Mouse (Mus musculus): ENCODE data around the gene Pacsin1. TPM values are rescaled to one million over a fixed set of nuclear protein-coding genes. Genes with fewer than 3 reads are reported as not detected.

Gene Pacsin1
- polyA plus RNA-seq (2015; fragmentation: Nextera tagmentation; extraction: Ambion mirVana), result 0.54 and 0.82 TPM in 2 replicates

GRCm38 (mm10) chr17:27655089-27656010 is at the start of gene Pacsin1:
TSS of gene Pacsin1 (plus strand) at chr17:27655509.
- ATAC-seq (replicated peaks; ENCODE audit: insufficient number of reproducible peaks, insufficient read depth, low FRiP score, low read depth), result 0 out of 2 replicates have a peak, but pooled peaks have one; percentile 25
- Histone ChIP-seq H3K4me1 (replicated peaks) (peaks cover 16% of the 10 kb centered on the region), H3K9me3 (replicated peaks) (no peaks in the 10 kb centered on the region), H3K4me2 (peak within 1 kb of the TSS; percentile 92), H3K27me3 (peaks cover 42% of the 10 kb centered on the region), H3K9ac (peak within 1 kb of the TSS; percentile 47), H3K36me3 (no peaks in the 10 kb centered on the region), H3K27ac (no peak within 1 kb of the TSS), H3K4me3 (peak within 1 kb of the TSS; percentile 53)
- 3% methylated on average over 62 of the region's 65 CpGs for WGBS

GRCm38 (mm10) chr17:27609576-27609975 is 45.7 kb upstream of the Pacsin1 start:
- Histone ChIP-seq H3K4me1 (replicated peaks) (peaks cover 67% of the 10 kb centered on the region), H3K9ac (no peak overlapping the region), H3K27me3 (no peaks in the 10 kb centered on the region), H3K4me3 (no peak overlapping the region), H3K27ac (no peak overlapping the region), H3K9me3 (replicated peaks) (no peaks in the 10 kb centered on the region), H3K36me3 (no peaks in the 10 kb centered on the region), H3K4me2 (no peak overlapping the region)
- ATAC-seq (replicated peaks; ENCODE audit: insufficient number of reproducible peaks, insufficient read depth, low FRiP score, low read depth), result no peak
- WGBS, result 86% methylated on average over 7 of the region's 7 CpGs

- Histone ChIP-seq H3K9me3 (replicated peaks) (no peaks in the 10 kb centered on the region), H3K4me1 (replicated peaks) (peaks cover 66% of the 10 kb centered on the region), H3K9ac (0 out of 2 replicates have a peak overlapping the region, but pooled peaks have one; percentile 11), H3K27me3 (no peaks in the 10 kb centered on the region), H3K27ac (peak overlapping the region; percentile 41), H3K36me3 (no peaks in the 10 kb centered on the region), H3K4me3 (no peak overlapping the region), H3K4me2 (no peak overlapping the region)
- no peak for ATAC-seq (replicated peaks; ENCODE audit: insufficient number of reproducible peaks, insufficient read depth, low FRiP score, low read depth)
- WGBS, result 50% methylated on average over 10 of the region's 10 CpGs
Measured at GRCm38 (mm10) chr17:27610679-27611518, 44.4 kb upstream of the Pacsin1 start.

- H3K27ac ChIP-seq, result peak overlapping the region; percentile 41
- WGBS, result 47% methylated on average over 3 of the region's 3 CpGs
Measured at GRCm38 (mm10) chr17:27611519-27611884, 43.8 kb upstream of the Pacsin1 start.

GRCm38 (mm10) chr17:27611994-27612393 is 43.3 kb upstream of the Pacsin1 start:
- Histone ChIP-seq H3K9me3 (replicated peaks) (no peaks in the 10 kb centered on the region), H3K4me2 (no peak overlapping the region), H3K27me3 (no peaks in the 10 kb centered on the region), H3K27ac (no peak overlapping the region), H3K4me1 (replicated peaks) (peaks cover 63% of the 10 kb centered on the region), H3K36me3 (0 out of 2 replicates have a peak, but pooled peaks cover 2% of the 10 kb centered on the region), H3K4me3 (no peak overlapping the region), H3K9ac (no peak overlapping the region)
- ATAC-seq (replicated peaks; ENCODE audit: insufficient number of reproducible peaks, insufficient read depth, low FRiP score, low read depth), result no peak
- WGBS, result 69% methylated on average over 5 of the region's 5 CpGs

More at GRCm38 (mm10) chr17:27611519-27611884, 43.8 kb upstream of the Pacsin1 start:
- H3K4me1 ChIP-seq (replicated peaks), result peaks cover 61% of the 10 kb centered on the region
- 0 out of 2 replicates have a peak overlapping the region, but pooled peaks have one; percentile 11 for H3K9ac ChIP-seq
- ATAC-seq (replicated peaks; ENCODE audit: insufficient number of reproducible peaks, insufficient read depth, low FRiP score, low read depth), result no peak
- H3K27me3 ChIP-seq, result no peaks in the 10 kb centered on the region
- no peak overlapping the region for H3K4me3 ChIP-seq
- H3K4me2 ChIP-seq, result no peak overlapping the region
- H3K36me3 ChIP-seq, result no peaks in the 10 kb centered on the region
- H3K9me3 ChIP-seq (replicated peaks), result no peaks in the 10 kb centered on the region

GRCm38 (mm10) chr17:27613016-27613415 is 42.3 kb upstream of the Pacsin1 start:
- Histone ChIP-seq H3K4me3 (no peak overlapping the region), H3K9me3 (replicated peaks) (no peaks in the 10 kb centered on the region), H3K27me3 (no peaks in the 10 kb centered on the region), H3K4me2 (no peak overlapping the region), H3K9ac (no peak overlapping the region; the same call in 1 of the 2 replicates), H3K4me1 (replicated peaks) (peaks cover 64% of the 10 kb centered on the region), H3K36me3 (0 out of 2 replicates have a peak, but pooled peaks cover 4% of the 10 kb centered on the region), H3K27ac (no peak overlapping the region)
- WGBS, result 79% methylated on average over 4 of the region's 4 CpGs
- no peak for ATAC-seq (replicated peaks; ENCODE audit: insufficient number of reproducible peaks, insufficient read depth, low FRiP score, low read depth)

- peak overlapping the region; percentile 1; the same call in 1 of the 2 replicates for H3K4me2 ChIP-seq
- H3K27ac ChIP-seq, result peak overlapping the region; percentile 50
- H3K4me3 ChIP-seq, result no peak overlapping the region
- H3K9me3 ChIP-seq (replicated peaks), result no peaks in the 10 kb centered on the region
- 0 out of 2 replicates have a peak, but pooled peaks cover 4% of the 10 kb centered on the region for H3K36me3 ChIP-seq
- H3K4me1 ChIP-seq (replicated peaks), result peaks cover 72% of the 10 kb centered on the region
- H3K9ac ChIP-seq, result no peak overlapping the region
- no peaks in the 10 kb centered on the region for H3K27me3 ChIP-seq
- ATAC-seq (replicated peaks; ENCODE audit: insufficient number of reproducible peaks, insufficient read depth, low FRiP score, low read depth), result no peak
- 45% methylated on average over 7 of the region's 7 CpGs for WGBS
Measured at GRCm38 (mm10) chr17:27615388-27615787, 39.9 kb upstream of the Pacsin1 start.

- Histone ChIP-seq H3K4me1 (replicated peaks) (peaks cover 45% of the 10 kb centered on the region), H3K36me3 (0 out of 2 replicates have a peak, but pooled peaks cover 4% of the 10 kb centered on the region), H3K27ac (peak overlapping the region; percentile 95), H3K4me3 (peak overlapping the region; percentile 96), H3K9me3 (replicated peaks) (no peaks in the 10 kb centered on the region), H3K9ac (peak overlapping the region; percentile 98), H3K27me3 (no peaks in the 10 kb centered on the region), H3K4me2 (peak overlapping the region; percentile 72)
- WGBS, result 37% methylated on average over 8 of the region's 8 CpGs
- ATAC-seq (replicated peaks; ENCODE audit: insufficient number of reproducible peaks, insufficient read depth, low FRiP score, low read depth), result no peak
Measured at GRCm38 (mm10) chr17:27621161-27621560, 34.1 kb upstream of the Pacsin1 start.

- H3K27ac ChIP-seq, result peak overlapping the region; percentile 95
- peaks cover 45% of the 10 kb centered on the region for H3K4me1 ChIP-seq (replicated peaks)
- peak overlapping the region; percentile 72 for H3K4me2 ChIP-seq
- no peaks in the 10 kb centered on the region for H3K27me3 ChIP-seq
- 2% methylated on average over 23 of the region's 23 CpGs for WGBS
- H3K9ac ChIP-seq, result peak overlapping the region; percentile 98
- H3K4me3 ChIP-seq, result peak overlapping the region; percentile 96
- H3K9me3 ChIP-seq (replicated peaks), result no peaks in the 10 kb centered on the region
- no peak for ATAC-seq (replicated peaks; ENCODE audit: insufficient number of reproducible peaks, insufficient read depth, low FRiP score, low read depth)
- H3K36me3 ChIP-seq, result 0 out of 2 replicates have a peak, but pooled peaks cover 2% of the 10 kb centered on the region
Measured at GRCm38 (mm10) chr17:27621705-27622531, 33.4 kb upstream of the Pacsin1 start.

GRCm38 (mm10) chr17:27622611-27623359 is 32.5 kb upstream of the Pacsin1 start:
- H3K27ac ChIP-seq, result peak overlapping the region; percentile 95

More at GRCm38 (mm10) chr17:27622611-27623359, 32.5 kb upstream of the Pacsin1 start:
- Histone ChIP-seq H3K27me3 (no peaks in the 10 kb centered on the region), H3K4me3 (peak overlapping the region; percentile 96), H3K36me3 (no peaks in the 10 kb centered on the region), H3K4me2 (peak overlapping the region; percentile 72), H3K9me3 (replicated peaks) (no peaks in the 10 kb centered on the region), H3K4me1 (replicated peaks) (peaks cover 44% of the 10 kb centered on the region), H3K9ac (peak overlapping the region; percentile 98)
- peak; percentile 60 for ATAC-seq (replicated peaks; ENCODE audit: insufficient number of reproducible peaks, insufficient read depth, low FRiP score, low read depth)
- WGBS, result under 1% methylated on average over 56 of the region's 80 CpGs

Measured in heart, embryonic 15.5 days (tissue).